Comparison of ENCODE assay signal across 8 mouse cellular contexts in the genomic region with DNA sequence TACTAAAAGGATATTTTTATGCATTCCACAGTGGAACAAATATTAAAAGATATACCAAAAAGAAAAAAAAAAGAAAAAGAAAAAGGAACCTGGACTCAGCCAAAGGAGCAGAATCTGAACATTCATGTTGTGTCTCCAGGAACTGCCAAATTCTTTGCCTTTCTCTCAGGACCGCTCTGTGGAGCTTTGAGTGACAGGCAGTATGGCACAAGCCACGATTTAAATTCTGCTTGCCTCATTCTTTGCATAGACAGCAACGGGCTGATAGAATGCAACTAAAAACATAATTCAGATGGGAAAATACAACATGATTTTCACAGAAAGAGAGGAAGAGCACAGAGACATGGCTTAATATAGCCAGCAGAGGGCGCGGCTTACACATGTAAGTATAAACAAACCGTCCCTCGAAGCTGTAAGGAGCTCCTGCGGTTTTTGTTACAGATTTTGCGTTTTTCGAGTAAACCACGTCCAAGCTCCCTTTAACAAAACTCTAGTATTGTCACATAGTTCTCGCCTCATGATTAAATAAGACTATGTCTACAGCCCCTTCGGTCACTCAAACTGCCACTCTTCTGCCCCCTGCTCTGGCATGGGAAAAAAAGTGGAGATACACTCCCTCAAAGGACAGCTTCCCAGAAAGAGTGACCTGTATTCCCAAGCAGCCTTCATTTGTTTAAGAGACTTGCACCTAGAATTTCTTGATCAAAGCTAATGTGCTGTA.
DNase-seq lines count a peak whose midpoint lies in the region; ATAC-seq and TF ChIP-seq lines count a peak whose summit lies in the region.

No protein-coding gene starts in this region.

- H3K4me3 ChIP-seq in embryonic facial prominence, embryonic 11.5 days (ENCODE audit: low read depth, low read length), result 0 out of 2 replicates have a peak overlapping the region, but pooled peaks have one; percentile 12
- H3K4me3 ChIP-seq in heart, embryonic 15.5 days, result peak overlapping the region; percentile 32
- no peak overlapping the region for H3K4me3 ChIP-seq in kidney, postnatal 0 days (replicated peaks; ENCODE audit: low read depth, low read length)
- peak overlapping the region; percentile 9; the same call in 1 of the 2 replicates for H3K4me3 ChIP-seq in limb, embryonic 15.5 days

- peak; percentile 76 for TF ChIP-seq CTCF in kidney, postnatal 0 days (IDR thresholded peaks at IDR 0.05; ENCODE audit: low read depth)

- H3K36me3 ChIP-seq in embryonic facial prominence, embryonic 11.5 days (replicated peaks; ENCODE audit: control insufficient read depth, insufficient read depth, low read depth, low read length), result no peaks in the 10 kb centered on the region
- H3K36me3 ChIP-seq in heart, embryonic 15.5 days, result no peaks in the 10 kb centered on the region
- H3K36me3 ChIP-seq in kidney, postnatal 0 days (ENCODE audit: insufficient read depth, low read length), result no peaks in the 10 kb centered on the region
- no peaks in the 10 kb centered on the region for H3K36me3 ChIP-seq in limb, embryonic 15.5 days

- peak; percentile 14 to 21 for DNase-seq in B cell, adult 2 months
- peak; percentile 50 for DNase-seq in adrenal gland, postnatal 10 days
- peak; percentile 82 for DNase-seq in embryonic facial prominence, embryonic 11.5 days (ENCODE audit: low spot score)
- DNase-seq in kidney, postnatal 0 days (ENCODE audit: low spot score), result peak; percentile 89
- DNase-seq in neural tube, embryonic 10.5 days (ENCODE audit: extremely low spot score, low spot score), result peak; percentile 22
- DNase-seq in thymus, postnatal 14 days, result peak; percentile 17

- H3K9me3 ChIP-seq in embryonic facial prominence, embryonic 11.5 days (replicated peaks; ENCODE audit: control insufficient read depth, low read length), result no peaks in the 10 kb centered on the region
- H3K9me3 ChIP-seq in heart, embryonic 15.5 days (replicated peaks), result no peaks in the 10 kb centered on the region
- no peaks in the 10 kb centered on the region for H3K9me3 ChIP-seq in kidney, postnatal 0 days (replicated peaks; ENCODE audit: low read length)
- H3K9me3 ChIP-seq in limb, embryonic 15.5 days, result no peaks in the 10 kb centered on the region

- ATAC-seq in embryonic facial prominence, embryonic 11.5 days (replicated peaks; ENCODE audit: insufficient number of reproducible peaks, low FRiP score, low TSS enrichment, low read depth), result no peak
- ATAC-seq in heart, embryonic 15.5 days (replicated peaks; ENCODE audit: insufficient number of reproducible peaks, insufficient read depth, low FRiP score, low read depth), result no peak
- ATAC-seq in kidney, postnatal 0 days (replicated peaks; ENCODE audit: low FRiP score, low read depth), result no peak
- no peak for ATAC-seq in limb, embryonic 15.5 days (ENCODE audit: insufficient number of reproducible peaks, low FRiP score, low TSS enrichment, low read depth)

- H3K4me2 ChIP-seq in embryonic facial prominence, embryonic 11.5 days (ENCODE audit: low read depth, low read length), result no peak overlapping the region
- H3K4me2 ChIP-seq in heart, embryonic 15.5 days, result peak overlapping the region; percentile 51
- peak overlapping the region; percentile 40 for H3K4me2 ChIP-seq in kidney, postnatal 0 days (ENCODE audit: low read length)
- H3K4me2 ChIP-seq in limb, embryonic 15.5 days, result peak overlapping the region; percentile 26; the same call in 1 of the 2 replicates

- WGBS in embryonic facial prominence, embryonic 11.5 days, result 18% methylated on average over 13 of the region's 13 CpGs
- WGBS in heart, embryonic 15.5 days, result 11% methylated on average over 13 of the region's 13 CpGs
- WGBS in kidney, postnatal 0 days, result 16% methylated on average over 13 of the region's 13 CpGs
- 19% methylated on average over 13 of the region's 13 CpGs for WGBS in limb, embryonic 15.5 days

- no peak overlapping the region for H3K27ac ChIP-seq in embryonic facial prominence, embryonic 11.5 days (replicated peaks; ENCODE audit: low read depth, low read length)
- H3K27ac ChIP-seq in heart, embryonic 15.5 days, result no peak overlapping the region
- no peak overlapping the region for H3K27ac ChIP-seq in kidney, postnatal 0 days
- no peak overlapping the region for H3K27ac ChIP-seq in limb, embryonic 15.5 days

- H3K27me3 ChIP-seq in embryonic facial prominence, embryonic 11.5 days (ENCODE audit: control insufficient read depth, insufficient read depth, low read length), result no peaks in the 10 kb centered on the region
- H3K27me3 ChIP-seq in heart, embryonic 15.5 days, result no peaks in the 10 kb centered on the region
- no peaks in the 10 kb centered on the region for H3K27me3 ChIP-seq in kidney, postnatal 0 days (ENCODE audit: insufficient read depth, low read length)
- 0 out of 2 replicates have a peak, but pooled peaks cover 3% of the 10 kb centered on the region for H3K27me3 ChIP-seq in limb, embryonic 15.5 days

- no peak overlapping the region; the same call in 1 of the 2 replicates for H3K9ac ChIP-seq in embryonic facial prominence, embryonic 11.5 days (replicated peaks; ENCODE audit: low read length)
- no peak overlapping the region for H3K9ac ChIP-seq in heart, embryonic 15.5 days
- H3K9ac ChIP-seq in kidney, postnatal 0 days (ENCODE audit: low read depth, low read length), result no peak overlapping the region
- no peak overlapping the region for H3K9ac ChIP-seq in limb, embryonic 15.5 days

- no peaks in the 10 kb centered on the region for H3K4me1 ChIP-seq in embryonic facial prominence, embryonic 11.5 days (ENCODE audit: control insufficient read depth, insufficient read depth, low read length)
- no peaks in the 10 kb centered on the region for H3K4me1 ChIP-seq in heart, embryonic 15.5 days (replicated peaks)
- H3K4me1 ChIP-seq in kidney, postnatal 0 days (replicated peaks; ENCODE audit: insufficient read depth, low read length), result no peaks in the 10 kb centered on the region
- no peaks in the 10 kb centered on the region for H3K4me1 ChIP-seq in limb, embryonic 15.5 days

Comparison
In these comparisons a context has a peak if more than half of its experiments do, and no peak if none do; other contexts are left out.
1. DNase-seq: peak in every context shown above with its lines; median percentile 89 in kidney, postnatal 0 days; 82 in embryonic facial prominence, embryonic 11.5 days; 50 in adrenal gland, postnatal 10 days; 22 in neural tube, embryonic 10.5 days; 18 in B cell, adult 2 months; 17 in thymus, postnatal 14 days.